ENCODE assay signal across 8 mouse cellular contexts in the genomic region with DNA sequence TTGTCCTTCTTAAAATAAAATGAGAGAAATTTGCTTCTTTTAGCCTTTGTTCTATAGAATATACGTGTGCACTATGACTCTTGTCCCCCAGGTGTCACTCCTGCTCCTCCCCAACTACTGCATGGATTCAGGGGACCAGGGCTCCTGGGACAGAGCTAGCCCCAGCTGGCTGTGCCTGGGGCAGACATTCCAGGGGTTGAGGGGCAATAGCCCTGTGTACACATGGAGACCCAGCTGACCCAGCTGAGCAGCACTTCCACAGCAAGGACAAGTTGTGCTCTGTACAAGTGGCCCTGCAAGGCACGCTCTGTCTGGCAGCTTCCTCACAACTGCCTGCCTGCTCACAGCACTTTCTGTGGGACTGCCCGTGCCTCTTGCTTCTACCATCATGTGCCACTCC. TPM values are rescaled to one million over a fixed set of nuclear protein-coding genes. Genes with fewer than 3 reads are reported as not detected.
A peak's percentile ranks its signal among the peaks of the same experiment; 100 is the strongest.
DNase-seq lines count a peak whose midpoint lies in the region; ATAC-seq lines count a peak whose summit lies in the region.

No protein-coding gene starts in this region.

- no peak for ATAC-seq in erythroid progenitor cell, adult 5-6 weeks (replicated peaks; ENCODE audit: low FRiP score, poor library complexity, severe bottlenecking)

- intact Hi-C loops in gastrocnemius, postnatal 14 days (cut with DNase I; ENCODE audit: low total_unique reads) = no loop called here

- DNase-seq in embryo, embryonic 10.5 days (ENCODE audit: low spot score) = peak; percentile 29
- no peak for DNase-seq in embryo, embryonic 10 days (ENCODE audit: low spot score)
- DNase-seq in thymus, postnatal 25 days = peak; percentile 16
- no peak for DNase-seq in thymus, postnatal 0 days (ENCODE audit: low spot score)
- DNase-seq in kidney, postnatal 4 days = peak; percentile 45 to 54
- DNase-seq in left cerebral cortex, adult 11 months (ENCODE audit: low spot score) = no peak
- DNase-seq in gastrocnemius, postnatal 14 days = no peak

RNA-seq across cellular contexts. Expression of a gene that starts 6.0 kb away (rescaled TPM):
- polyA plus RNA-seq in thymus, postnatal 0 days (2015; fragmentation: Nextera tagmentation; extraction: Ambion mirVana) = 12.3 and 14.8 TPM in 2 replicates
- 1.7 and 3.2 TPM in 2 replicates for total RNA-seq in erythroid progenitor cell, adult 5-6 weeks (2015; ENCODE audit: low replicate concordance)
- 1.4 and 2.1 TPM in 2 replicates for total RNA-seq in erythroid progenitor cell, adult 5-6 weeks (2017; ENCODE audit: low replicate concordance)
- 100 to 1,000 TPM; 101 to 115 TPM for total RNA-seq in gastrocnemius, postnatal 14 days (2021)

RNA-seq across cellular contexts. Expression of a gene that starts 50.9 kb away (rescaled TPM):
- polyA plus RNA-seq in thymus, postnatal 0 days (2015; fragmentation: Nextera tagmentation; extraction: Ambion mirVana) = 67.1 and 71.0 TPM in 2 replicates
- total RNA-seq in erythroid progenitor cell, adult 5-6 weeks (2015; ENCODE audit: low replicate concordance) = 103 and 106 TPM in 2 replicates
- 162 and 182 TPM in 2 replicates for total RNA-seq in erythroid progenitor cell, adult 5-6 weeks (2017; ENCODE audit: low replicate concordance)
- total RNA-seq in gastrocnemius, postnatal 14 days (2021) = 10 to 100 TPM; 24.8 to 27.8 TPM

RNA-seq across cellular contexts. Expression of a gene that starts 51.4 kb away (rescaled TPM):
- 14.5 and 17.6 TPM in 2 replicates for polyA plus RNA-seq in thymus, postnatal 0 days (2015; fragmentation: Nextera tagmentation; extraction: Ambion mirVana)
- 4.6 and 7.2 TPM in 2 replicates for total RNA-seq in erythroid progenitor cell, adult 5-6 weeks (2015; ENCODE audit: low replicate concordance)
- total RNA-seq in erythroid progenitor cell, adult 5-6 weeks (2017; ENCODE audit: low replicate concordance) = 1.8 and 3.6 TPM in 2 replicates
- total RNA-seq in gastrocnemius, postnatal 14 days (2021) = 10 to 100 TPM; 30.8 to 37.9 TPM

Comparison
In these comparisons a context has a peak if more than half of its experiments do, and no peak if none do; other contexts are left out.
1. DNase-seq: peak in embryo, embryonic 10.5 days (single experiment), thymus, postnatal 25 days (single experiment) and kidney, postnatal 4 days (2 of 2); none in embryo, embryonic 10 days (single experiment), thymus, postnatal 0 days (single experiment), left cerebral cortex, adult 11 months (single experiment) and gastrocnemius, postnatal 14 days (single experiment).
2. RNA of a gene that starts 6.0 kb away (total RNA-seq): 101 to 115 TPM in gastrocnemius, postnatal 14 days; 1.4 to 3.2 TPM in erythroid progenitor cell, adult 5-6 weeks; every median in the first group is over 10 times any median in the second.